In genomic region chr11:9780240-9780901, GRCm38 (mm10) we compare ENCODE assay signal across 24 mouse cellular contexts.
"Had no signal": no experiment of that assay in that cellular context is flagged by ENCODE, and none has a peak within 500 bp of the region (broad histone marks: within the 10 kb centered on the region; RNA-seq: fewer than 3 reads in every experiment).

No protein-coding gene starts in this region.

- H3K27ac ChIP-seq: kidney, postnatal 0 days; layer of hippocampus, adult 2 months; limb, embryonic 10.5 days; limb, embryonic 13.5 days; liver, embryonic 12.5 days; liver, embryonic 15.5 days; macrophage; midbrain, embryonic 12.5 days; midbrain, embryonic 15.5 days; neural tube, embryonic 13.5 days; stomach, embryonic 15.5 days had no signal

- H3K4me2 ChIP-seq: limb, embryonic 13.5 days; liver, embryonic 12.5 days; liver, embryonic 15.5 days; midbrain, embryonic 12.5 days; midbrain, embryonic 15.5 days; neural tube, embryonic 13.5 days; stomach, embryonic 15.5 days had no signal

- H3K4me1 ChIP-seq: limb, embryonic 10.5 days; limb, embryonic 13.5 days; liver, embryonic 12.5 days; liver, embryonic 15.5 days; midbrain, embryonic 12.5 days; midbrain, embryonic 15.5 days; neural tube, embryonic 13.5 days; stomach, embryonic 15.5 days had no signal

- H3K4me3 ChIP-seq: layer of hippocampus, adult 2 months; limb, embryonic 10.5 days; limb, embryonic 13.5 days; liver, embryonic 12.5 days; liver, embryonic 15.5 days; midbrain, embryonic 12.5 days; midbrain, embryonic 15.5 days; myocyte; neural tube, embryonic 13.5 days; stomach, embryonic 15.5 days had no signal

- H3K9me3 ChIP-seq: limb, embryonic 10.5 days; limb, embryonic 13.5 days; liver, embryonic 12.5 days; liver, embryonic 15.5 days; midbrain, embryonic 12.5 days; midbrain, embryonic 15.5 days; neural tube, embryonic 13.5 days; stomach, embryonic 15.5 days had no signal

- ATAC-seq: hindbrain, embryonic 16.5 days; liver, embryonic 12.5 days; midbrain, embryonic 15.5 days had no signal

- DNase-seq: kidney, adult 18-20 months; kidney, adult 9 months; kidney, postnatal 25 days; layer of hippocampus, adult 9-11 months; liver; retina, postnatal 1 day; right cerebral cortex, postnatal 25 days; spleen, adult 18-20 months; thymus, adult 2 months; thymus, postnatal 14 days; thymus, postnatal 4 days had no signal

- H3K9ac ChIP-seq: limb, embryonic 13.5 days; liver, embryonic 12.5 days; liver, embryonic 15.5 days; midbrain, embryonic 12.5 days; midbrain, embryonic 15.5 days; neural tube, embryonic 13.5 days; stomach, embryonic 15.5 days had no signal

- H3K27me3 ChIP-seq: limb, embryonic 13.5 days; liver, embryonic 12.5 days; liver, embryonic 15.5 days; midbrain, embryonic 12.5 days; midbrain, embryonic 15.5 days; neural tube, embryonic 13.5 days; stomach, embryonic 15.5 days had no signal

- H3K36me3 ChIP-seq: limb, embryonic 10.5 days; limb, embryonic 13.5 days; liver, embryonic 12.5 days; liver, embryonic 15.5 days; midbrain, embryonic 12.5 days; midbrain, embryonic 15.5 days; neural tube, embryonic 13.5 days; stomach, embryonic 15.5 days had no signal
